Mouse (Mus musculus) brain, embryonic 14.5 days (tissue): Measurements from ENCODE around the gene C8b. TPM values are rescaled to one million over a fixed set of nuclear protein-coding genes. Genes with fewer than 3 reads are reported as not detected.

ENCODE experiments used
- DNase-seq: peaks from one replicate; pipeline ENCODE4 v3.0.0-alpha.2; 2011; ENCODE audit warnings: low read depth
- CTCF ChIP-seq: fragments of 200-500 bp; IDR thresholded peaks from 2 replicates; pipeline ENCODE4 v1.5.1; 2012; ENCODE audit warnings: inconsistent platforms, mild to moderate bottlenecking, moderate library complexity, borderline replicate concordance; ENCODE audit not compliant: insufficient read depth, insufficient read length; ENCODE audit errors: extremely low read depth
- POLR2A ChIP-seq: fragments of 200-500 bp; IDR thresholded peaks from 2 replicates; pipeline ENCODE4 v1.6.1; 2012; ENCODE audit warnings: mild to moderate bottlenecking, inconsistent platforms, borderline replicate concordance; ENCODE audit not compliant: poor library complexity, insufficient read depth, insufficient read length, severe bottlenecking; ENCODE audit errors: extremely low read depth
- polyA plus RNA-seq: library from polyadenylated mRNA; depleted of rRNA; stranded (reverse); fragments of >200 nt; gene quantifications from 2 replicates; pipeline ENCODE4 v1.2.3, GENCODE M21; 2012; rRNA removed

Gene C8b
- polyA plus RNA-seq, 1 experiment = 0.19 TPM

DNA sequence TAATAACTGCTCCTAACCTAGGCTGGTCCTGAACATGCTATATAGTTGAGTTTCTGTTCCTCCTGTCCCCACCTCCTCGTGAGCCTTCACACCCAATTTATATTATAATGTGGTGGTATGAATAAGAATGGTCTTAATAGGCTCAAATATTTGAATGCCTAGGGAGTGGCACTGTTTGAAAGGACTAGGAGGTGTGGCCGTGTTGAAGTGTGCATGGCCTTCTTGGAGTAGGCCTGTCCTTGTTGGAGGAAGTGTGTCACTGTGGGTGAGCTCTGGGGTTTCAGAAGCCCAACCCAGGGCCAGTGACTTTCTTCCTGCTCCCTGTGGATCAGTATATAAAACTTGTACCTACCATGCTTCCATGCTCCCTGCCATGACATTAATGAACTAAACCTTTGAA is 47.5 kb downstream of the C8b start:
- TF ChIP-seq CTCF = no peak
- TF ChIP-seq POLR2A = no peak
- DNase-seq = no peak

DNA sequence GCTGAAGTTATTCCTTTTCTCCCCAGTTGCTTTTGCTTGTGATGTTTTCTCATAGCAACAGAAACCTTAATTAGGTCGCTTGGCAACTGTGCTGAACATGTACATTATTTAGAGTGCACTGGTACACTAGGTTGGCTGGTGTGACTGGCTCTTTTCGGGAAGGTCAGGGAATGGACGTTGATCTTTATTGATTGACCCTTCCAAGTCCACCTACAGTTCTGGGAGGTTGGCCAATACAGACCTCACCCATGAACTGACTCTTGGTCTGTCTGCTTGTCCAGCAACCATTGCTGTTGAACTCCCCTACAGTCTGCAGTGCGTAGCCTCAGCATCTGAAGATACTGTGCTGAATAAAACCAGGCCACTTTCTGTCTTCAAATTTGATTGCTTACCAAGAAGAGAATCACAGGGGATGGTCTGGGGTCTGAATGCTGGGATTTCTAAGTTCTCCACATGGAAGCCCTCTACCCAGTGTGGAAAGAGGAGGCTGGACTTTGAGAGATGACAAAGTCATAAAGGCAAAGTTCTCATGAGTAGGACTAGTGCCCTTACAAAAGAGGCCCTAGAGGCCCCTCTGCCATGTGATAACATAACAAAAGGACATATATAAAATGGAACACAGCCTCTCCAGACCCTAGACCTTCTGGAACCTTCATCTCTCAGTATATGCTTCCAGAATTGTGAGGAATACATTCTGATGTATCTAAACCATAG is 50.6 kb downstream of the C8b start:
- DNase-seq = no peak
- TF ChIP-seq POLR2A (no peak), CTCF (no peak)

DNA sequence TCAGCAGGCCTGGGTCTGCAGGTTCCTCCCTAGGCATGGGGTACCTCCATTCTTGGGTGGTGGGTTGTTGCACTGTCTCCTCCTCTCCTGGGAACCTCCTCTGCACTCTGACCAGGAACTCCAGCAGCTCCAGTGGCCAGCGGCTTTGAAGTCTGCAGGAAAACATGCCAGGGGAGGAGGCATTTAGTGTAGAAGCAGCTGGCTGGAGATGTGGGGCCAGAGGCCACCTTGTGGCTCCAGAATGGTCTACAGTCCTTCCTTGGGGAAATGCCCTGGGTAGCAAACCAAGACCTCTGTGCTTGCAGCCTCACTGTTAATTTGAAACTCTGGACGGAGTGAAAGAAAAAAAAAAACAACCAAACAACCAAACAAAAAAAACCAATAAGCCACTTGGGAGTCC is 51.4 kb downstream of the C8b start:
- DNase-seq = no peak
- TF ChIP-seq CTCF (no peak), POLR2A (no peak)

DNA sequence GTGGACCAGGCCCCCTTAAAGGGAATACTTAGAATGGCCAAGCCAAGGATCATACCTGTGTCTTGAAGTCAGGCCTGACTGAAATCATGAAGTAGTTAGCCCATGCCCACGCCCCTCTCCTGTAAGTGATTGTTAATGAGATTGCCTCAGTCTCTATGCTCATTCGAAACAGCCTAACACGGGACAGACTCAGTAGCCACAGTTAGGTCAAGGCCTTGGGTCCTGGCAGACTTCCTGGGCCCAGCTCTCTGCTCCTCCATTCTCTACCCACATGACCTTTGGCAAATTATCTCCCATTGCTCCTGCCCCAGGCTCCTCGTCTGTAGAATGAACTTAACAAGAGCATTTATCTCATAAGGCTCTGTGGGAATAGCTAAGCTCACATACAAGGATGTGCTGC is 52.9 kb downstream of the C8b start:
- DNase-seq = no peak
- TF ChIP-seq POLR2A = no peak
- TF ChIP-seq CTCF = no peak

DNA sequence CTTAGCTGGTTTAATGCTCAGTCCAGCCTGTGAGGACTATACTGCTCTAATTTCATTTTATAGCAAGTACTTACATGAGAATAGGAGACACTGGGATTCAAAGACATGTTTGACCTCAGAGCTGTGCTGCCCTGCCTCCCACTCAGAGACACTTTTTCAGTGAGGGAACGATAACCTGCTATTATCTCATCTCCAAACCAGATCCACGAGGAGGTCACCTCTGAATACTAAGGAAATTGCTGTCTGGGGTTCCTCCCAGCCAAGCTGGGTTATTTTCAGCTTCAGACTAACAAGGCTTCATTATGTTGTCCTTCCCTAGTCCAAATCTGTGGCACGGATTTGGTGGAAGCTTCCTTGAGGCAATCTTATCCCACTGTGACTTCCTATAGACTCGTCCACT is 53.8 kb downstream of the C8b start:
- no peak for TF ChIP-seq POLR2A
- no peak for TF ChIP-seq CTCF
- no peak for DNase-seq

DNA sequence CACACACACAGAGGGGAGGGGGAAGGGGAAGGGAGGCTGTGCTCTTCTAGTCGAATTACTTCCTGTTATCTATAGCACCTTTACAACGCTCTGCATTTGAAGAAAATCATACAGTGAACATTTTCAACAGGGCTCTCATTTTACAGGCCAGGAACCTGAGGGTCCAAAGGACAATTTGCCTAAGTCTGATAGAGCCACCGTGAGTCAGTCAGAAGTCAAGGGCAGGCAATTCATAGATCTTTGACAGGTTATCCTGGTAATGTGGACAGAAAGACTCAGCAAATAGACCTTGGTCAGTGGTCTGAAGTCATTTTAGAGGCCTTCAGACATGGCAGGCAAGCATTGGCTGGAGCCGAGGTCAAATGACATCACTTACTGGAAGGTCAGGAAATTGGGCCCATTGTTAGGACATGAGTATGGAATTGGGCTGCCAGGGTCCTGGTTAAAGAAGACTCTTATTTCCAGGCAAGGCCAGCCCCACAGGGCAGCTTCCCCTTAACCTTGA is 57.5 kb downstream of the C8b start:
- no peak for TF ChIP-seq CTCF
- no peak for TF ChIP-seq POLR2A

DNA sequence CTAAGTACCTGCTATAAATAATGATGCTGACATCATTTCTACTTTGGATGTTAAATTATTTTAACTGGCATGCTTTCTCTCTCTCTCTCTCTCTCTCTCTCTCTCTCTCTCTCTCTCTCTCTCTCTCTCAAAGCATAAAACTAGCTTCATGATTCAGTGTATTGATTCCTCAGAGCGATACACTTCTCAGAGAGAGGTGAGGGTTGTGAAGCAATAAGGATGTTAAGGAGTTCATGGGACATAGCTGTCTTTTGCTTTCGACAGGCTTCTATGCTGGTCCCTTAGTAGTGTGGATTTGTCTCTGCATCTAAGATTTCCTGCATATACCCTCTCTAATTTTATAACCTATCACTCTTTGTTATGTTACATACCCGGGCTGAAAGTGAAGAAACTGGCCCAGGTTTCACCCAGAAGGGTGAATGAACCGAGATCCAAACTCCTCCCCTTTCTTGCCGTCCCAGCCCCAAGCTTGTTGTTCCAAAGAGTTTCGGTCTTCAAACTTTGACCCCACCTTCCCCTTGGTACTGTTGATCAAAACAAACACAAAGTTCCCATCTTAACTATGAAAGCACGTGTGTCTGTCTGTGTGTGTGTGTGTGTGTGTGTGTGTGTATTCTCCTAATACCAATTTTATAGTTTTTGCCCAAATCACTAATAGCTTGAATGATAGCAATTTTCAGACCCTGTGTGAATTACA is 58.4 kb downstream of the C8b start:
- TF ChIP-seq CTCF (no peak), POLR2A (no peak)
- no peak for DNase-seq

More for the DNA sequence above, 57.5 kb downstream of the C8b start:
- no peak for DNase-seq

DNA sequence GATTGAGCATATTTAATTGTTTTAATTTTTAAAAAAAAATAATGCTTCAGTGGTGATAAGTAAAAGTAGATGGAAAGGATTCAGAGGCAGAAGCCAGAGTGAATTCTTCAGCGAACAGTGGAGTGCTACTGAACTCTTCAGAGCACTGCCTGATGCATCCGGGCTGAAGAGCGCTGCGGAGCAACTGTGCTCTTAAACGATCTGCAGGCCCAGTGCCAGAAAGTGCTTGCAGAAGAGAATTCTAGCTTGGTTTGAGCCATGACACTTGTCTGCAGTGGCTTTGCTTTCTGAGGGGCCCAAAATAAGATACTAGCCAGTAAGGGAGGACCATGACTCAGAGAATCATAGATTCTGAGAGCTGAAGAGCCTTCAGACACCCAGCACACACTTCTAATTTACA is 62.8 kb downstream of the C8b start:
- TF ChIP-seq POLR2A (no peak), CTCF (no peak)
- peak; percentile 69 for DNase-seq

DNA sequence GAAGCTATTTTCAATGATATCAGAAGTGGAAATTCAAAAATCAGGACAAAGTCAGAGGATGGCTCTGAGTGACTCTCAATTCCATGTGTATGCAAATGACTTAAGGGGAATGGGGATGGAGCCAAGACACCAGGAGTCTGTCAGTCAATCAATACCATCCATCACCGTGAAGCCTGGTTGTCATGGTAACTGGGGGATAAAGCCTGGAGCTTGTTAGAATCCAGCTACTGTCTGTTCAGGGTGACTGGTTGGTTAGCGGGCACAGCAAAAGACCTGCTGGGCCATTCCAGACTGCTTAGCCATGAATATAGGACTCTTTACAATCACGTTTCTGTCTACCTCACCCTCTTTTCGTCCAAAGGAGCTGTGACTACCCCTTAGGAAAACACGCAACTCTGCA is 69.0 kb downstream of the C8b start:
- TF ChIP-seq POLR2A (no peak), CTCF (no peak)
- peak; percentile 92 for DNase-seq

DNA sequence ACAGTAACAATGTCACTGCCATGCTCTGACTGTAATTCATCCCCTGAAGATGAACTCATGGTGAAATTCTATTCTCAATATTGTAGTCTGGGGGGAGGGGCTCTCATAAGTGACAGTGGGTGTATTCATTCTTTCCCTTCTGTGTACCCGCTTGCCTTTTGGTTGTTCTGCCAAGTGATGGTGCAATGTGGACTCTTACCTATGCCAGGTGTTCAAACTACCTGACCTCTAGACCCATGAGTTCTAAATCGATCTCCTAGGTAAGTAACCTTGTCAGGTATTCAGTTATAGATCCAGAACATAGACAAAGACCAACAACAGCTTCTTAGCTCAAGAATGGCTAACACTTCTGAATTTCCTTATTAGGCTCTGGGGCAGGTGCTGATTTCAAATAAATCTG is 72.2 kb downstream of the C8b start:
- no peak for DNase-seq
- TF ChIP-seq POLR2A (no peak), CTCF (no peak)

DNA sequence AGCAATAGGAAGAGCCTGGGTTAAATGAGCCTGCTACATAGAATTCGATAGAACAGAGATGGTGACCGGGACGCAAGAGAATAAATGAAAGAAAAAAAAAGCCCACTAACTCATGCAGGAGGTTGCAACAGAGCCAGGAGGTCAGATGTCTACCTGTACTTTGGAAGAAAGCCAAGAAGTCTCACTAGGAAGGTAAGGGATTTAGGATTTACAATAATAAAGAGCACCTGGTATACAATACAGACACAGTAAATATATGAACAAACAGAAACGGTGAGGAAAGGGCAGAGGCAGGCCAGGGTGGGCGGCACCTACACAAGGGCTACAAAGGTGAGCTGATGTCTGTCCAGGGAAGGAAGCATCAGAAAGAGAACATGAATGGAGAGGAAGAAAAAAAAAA is 76.1 kb downstream of the C8b start:
- no peak for TF ChIP-seq POLR2A
- DNase-seq = no peak

DNA sequence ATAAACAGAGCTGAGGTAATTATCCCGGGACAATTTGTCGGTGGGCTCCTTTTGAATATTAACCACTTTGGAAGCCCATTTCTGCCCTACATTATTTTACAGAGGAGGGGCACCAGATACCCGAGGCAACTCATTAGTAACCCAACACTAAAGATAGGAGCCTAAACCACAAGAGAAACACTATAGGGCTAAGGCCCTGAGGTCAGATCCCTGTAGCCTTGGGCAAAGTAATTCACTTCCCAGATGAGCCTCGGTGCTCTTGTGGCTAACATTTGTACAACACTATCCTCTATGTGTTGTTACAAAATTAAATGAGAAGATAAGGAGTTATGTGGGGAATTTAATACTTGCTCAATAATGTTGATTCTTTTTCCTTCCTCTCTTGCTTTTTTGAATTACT is 77.4 kb downstream of the C8b start:
- DNase-seq = peak; percentile 43
- no peak for TF ChIP-seq POLR2A
- TF ChIP-seq CTCF = no peak

Other genes starting within 250 kb of the C8b start
- gene Gm17662, start 91.0 kb downstream of the C8b start, polyA plus RNA-seq = not detected in 2 replicates
- gene C8a, start 110.1 kb downstream of the C8b start, polyA plus RNA-seq = 0.04 and 0.06 TPM in 2 replicates
- 0.23 and 0.24 TPM in 2 replicates for gene Fyb2, start 147.1 kb downstream of the C8b start, polyA plus RNA-seq